Mouse (Mus musculus): ENCODE measurements around the gene Cd47. TPM values are rescaled to one million over a fixed set of nuclear protein-coding genes. Genes with fewer than 3 reads are reported as not detected.

Cd47 gene
- polyA plus RNA-seq, 1 experiment from 2014 or later = 97.9 TPM

DNA sequence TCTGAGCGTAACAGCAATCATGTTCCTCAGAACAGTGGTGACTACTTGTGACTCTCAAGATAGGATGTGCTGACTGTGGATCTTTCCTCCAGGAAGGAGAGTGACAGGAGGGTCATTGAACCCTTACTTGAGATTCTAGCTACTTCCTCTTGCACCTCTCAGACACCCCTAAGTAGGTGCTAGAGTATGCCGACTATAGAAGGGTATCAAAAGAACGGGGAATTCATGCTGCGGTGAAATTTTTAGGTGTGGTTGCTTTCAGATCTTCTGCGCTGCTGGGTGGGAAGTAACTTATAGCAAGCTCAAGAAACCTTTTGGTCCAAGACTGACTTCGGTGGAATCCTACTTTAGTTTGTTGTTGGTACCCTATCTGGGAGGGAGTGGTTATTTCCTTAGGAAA, 53.9 kb downstream of the Cd47 start:
- DNase-seq (ENCODE audit: low spot score) (no peak), ATAC-seq (no peak)
- Histone ChIP-seq H3K27ac (ENCODE audit: low read depth, low read length) (no peak overlapping the region), H3K4me2 (ENCODE audit: low read length) (no peak overlapping the region), H3K9me3 (replicated peaks; ENCODE audit: control insufficient read depth, low read length) (no peaks in the 10 kb centered on the region), H3K9ac (ENCODE audit: low read length) (no peak overlapping the region), H3K27me3 (replicated peaks; ENCODE audit: control insufficient read depth, insufficient read depth, low read length) (no peaks in the 10 kb centered on the region), H3K4me1 (ENCODE audit: control insufficient read depth, insufficient read depth, low read length) (peaks cover 7% of the 10 kb centered on the region; the same call in 1 of the 2 replicates), H3K36me3 (ENCODE audit: control insufficient read depth, insufficient read depth, low read length) (no peaks in the 10 kb centered on the region), H3K4me3 (ENCODE audit: low read depth, low read length) (no peak overlapping the region)
- WGBS = 95% methylated on average over 6 of the region's 6 CpGs

DNA sequence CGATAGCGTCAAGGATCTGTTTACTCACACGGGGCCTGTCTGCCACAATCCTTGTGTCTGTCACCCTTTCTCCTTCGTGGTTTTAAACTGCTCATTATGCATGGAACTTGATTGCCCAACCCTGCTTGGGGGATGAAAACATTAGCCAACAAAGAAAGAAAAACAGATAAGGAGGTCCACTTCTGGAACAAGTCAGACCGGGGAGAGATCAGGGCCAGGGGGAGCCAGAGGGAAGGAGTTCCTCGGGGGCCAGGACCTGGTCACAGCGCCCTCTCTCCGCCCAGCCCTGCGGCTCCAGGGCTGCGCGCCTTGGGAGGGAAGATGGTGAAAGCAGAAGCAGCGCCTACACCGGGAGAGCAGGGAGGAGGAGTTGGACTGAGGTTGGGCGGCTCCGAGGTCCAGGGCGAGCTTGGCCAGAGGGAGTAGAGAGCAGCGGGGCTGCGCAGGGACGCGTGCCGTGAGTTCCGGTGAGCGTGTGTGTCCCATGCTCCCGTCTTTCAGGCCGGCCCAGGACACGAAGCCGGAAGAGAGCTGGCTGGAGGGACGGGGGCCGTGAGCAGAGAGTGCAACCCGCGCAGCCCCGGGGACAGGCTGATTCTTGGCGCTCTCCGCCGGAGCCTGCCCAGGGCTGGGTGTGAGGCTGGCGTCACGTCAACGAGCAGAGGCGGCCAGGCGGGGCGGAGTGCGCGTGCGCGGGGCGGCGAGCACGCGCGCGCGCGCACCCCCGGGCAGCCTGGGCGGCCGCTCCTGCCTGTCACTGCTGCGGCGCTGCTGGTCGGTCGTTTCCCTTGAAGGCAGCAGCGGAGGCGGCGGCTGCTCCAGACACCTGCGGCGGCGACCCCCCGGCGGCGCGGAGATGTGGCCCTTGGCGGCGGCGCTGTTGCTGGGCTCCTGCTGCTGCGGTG, 54.9 kb downstream of the Cd47 start:
- peak overlapping the region; percentile 55 for H3K4me2 ChIP-seq (ENCODE audit: low read length)
- under 1% methylated on average over 51 of the region's 74 CpGs for WGBS
- ATAC-seq = peak; percentile 94
- peak overlapping the region; percentile 93 for H3K9ac ChIP-seq (ENCODE audit: low read length)
- H3K36me3 ChIP-seq (ENCODE audit: control insufficient read depth, insufficient read depth, low read length) = no peaks in the 10 kb centered on the region
- H3K4me3 ChIP-seq (ENCODE audit: low read depth, low read length) = peak overlapping the region; percentile 89
- no peaks in the 10 kb centered on the region for H3K9me3 ChIP-seq (replicated peaks; ENCODE audit: control insufficient read depth, low read length)
- H3K4me1 ChIP-seq (ENCODE audit: control insufficient read depth, insufficient read depth, low read length) = peaks cover 7% of the 10 kb centered on the region; the same call in 1 of the 2 replicates
- H3K27me3 ChIP-seq (replicated peaks; ENCODE audit: control insufficient read depth, insufficient read depth, low read length) = no peaks in the 10 kb centered on the region
- peak overlapping the region; percentile 98 for H3K27ac ChIP-seq (ENCODE audit: low read depth, low read length)
- DNase-seq (ENCODE audit: low spot score) = peak; percentile 90

DNA sequence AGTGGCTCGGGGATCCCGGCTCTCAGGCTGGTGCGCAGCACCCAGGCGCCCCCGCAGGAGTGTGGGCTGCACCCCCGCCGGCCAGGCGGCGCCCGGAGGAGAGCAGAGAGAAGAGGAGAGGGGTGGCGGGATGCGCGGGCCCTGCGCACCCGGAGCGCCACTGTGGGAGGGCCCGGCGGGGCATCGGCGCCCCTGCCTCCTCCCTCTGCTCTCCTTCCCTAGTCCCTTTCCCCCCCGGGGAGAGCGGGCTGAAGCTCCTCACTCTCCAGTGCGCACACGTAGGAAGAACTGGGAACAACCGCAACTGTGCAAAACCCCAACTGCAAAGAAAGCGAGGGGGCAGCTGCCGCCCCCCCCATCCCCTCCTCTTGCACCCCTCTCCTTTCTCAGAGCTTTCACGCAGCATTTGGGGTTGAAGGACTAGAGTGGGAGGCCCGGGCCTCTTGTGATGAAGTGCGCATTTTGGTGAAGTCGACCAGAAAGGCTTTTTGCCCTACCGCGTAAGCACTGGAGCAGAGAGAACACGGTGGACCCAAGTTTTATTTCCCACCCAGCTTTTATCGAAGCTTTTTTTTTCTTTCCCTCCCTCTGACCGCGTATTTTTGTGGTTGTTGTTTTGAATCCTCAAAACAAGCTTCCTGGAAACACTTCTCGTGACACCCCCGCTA, 55.6 kb downstream of the Cd47 start:
- Histone ChIP-seq H3K9me3 (replicated peaks; ENCODE audit: control insufficient read depth, low read length) (no peaks in the 10 kb centered on the region), H3K36me3 (ENCODE audit: control insufficient read depth, insufficient read depth, low read length) (no peaks in the 10 kb centered on the region), H3K4me2 (ENCODE audit: low read length) (peak overlapping the region; percentile 55), H3K27me3 (replicated peaks; ENCODE audit: control insufficient read depth, insufficient read depth, low read length) (no peaks in the 10 kb centered on the region), H3K9ac (ENCODE audit: low read length) (peak overlapping the region; percentile 93), H3K4me3 (ENCODE audit: low read depth, low read length) (peak overlapping the region; percentile 89), H3K4me1 (ENCODE audit: control insufficient read depth, insufficient read depth, low read length) (peaks cover 7% of the 10 kb centered on the region; the same call in 1 of the 2 replicates), H3K27ac (ENCODE audit: low read depth, low read length) (peak overlapping the region; percentile 98)
- ATAC-seq = peak; percentile 84
- WGBS = under 1% methylated on average over 27 of the region's 39 CpGs
- DNase-seq (ENCODE audit: low spot score) = peak; percentile 77

DNA sequence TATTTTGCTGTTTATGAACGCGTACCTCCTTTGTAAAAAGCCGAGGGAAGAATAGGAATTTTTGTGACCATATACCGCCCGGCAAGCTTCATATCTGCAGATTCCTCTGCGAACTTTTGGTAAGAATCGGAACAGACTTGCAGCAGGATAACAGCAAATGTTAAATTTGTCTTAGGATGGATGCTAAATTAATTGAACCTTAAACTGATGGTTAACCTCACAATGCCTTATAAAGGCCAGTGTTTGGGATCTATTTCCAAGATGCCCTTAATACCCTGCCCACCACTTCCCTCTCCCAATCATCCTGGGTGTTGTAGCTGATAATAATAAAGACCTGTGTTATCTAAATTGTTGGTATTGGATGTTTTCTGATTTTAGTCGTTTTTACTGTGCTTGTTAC, 56.3 kb downstream of the Cd47 start:
- Histone ChIP-seq H3K4me3 (ENCODE audit: low read depth, low read length) (peak overlapping the region; percentile 89), H3K27me3 (replicated peaks; ENCODE audit: control insufficient read depth, insufficient read depth, low read length) (no peaks in the 10 kb centered on the region), H3K36me3 (ENCODE audit: control insufficient read depth, insufficient read depth, low read length) (no peaks in the 10 kb centered on the region), H3K27ac (ENCODE audit: low read depth, low read length) (no peak overlapping the region; the same call in 1 of the 2 replicates), H3K4me1 (ENCODE audit: control insufficient read depth, insufficient read depth, low read length) (peaks cover 7% of the 10 kb centered on the region; the same call in 1 of the 2 replicates), H3K9me3 (replicated peaks; ENCODE audit: control insufficient read depth, low read length) (no peaks in the 10 kb centered on the region), H3K4me2 (ENCODE audit: low read length) (peak overlapping the region; percentile 55), H3K9ac (ENCODE audit: low read length) (peak overlapping the region; percentile 93)
- ATAC-seq = no peak
- DNase-seq (ENCODE audit: low spot score) = peak; percentile 15
- 13% methylated on average over 8 of the region's 8 CpGs for WGBS

DNA sequence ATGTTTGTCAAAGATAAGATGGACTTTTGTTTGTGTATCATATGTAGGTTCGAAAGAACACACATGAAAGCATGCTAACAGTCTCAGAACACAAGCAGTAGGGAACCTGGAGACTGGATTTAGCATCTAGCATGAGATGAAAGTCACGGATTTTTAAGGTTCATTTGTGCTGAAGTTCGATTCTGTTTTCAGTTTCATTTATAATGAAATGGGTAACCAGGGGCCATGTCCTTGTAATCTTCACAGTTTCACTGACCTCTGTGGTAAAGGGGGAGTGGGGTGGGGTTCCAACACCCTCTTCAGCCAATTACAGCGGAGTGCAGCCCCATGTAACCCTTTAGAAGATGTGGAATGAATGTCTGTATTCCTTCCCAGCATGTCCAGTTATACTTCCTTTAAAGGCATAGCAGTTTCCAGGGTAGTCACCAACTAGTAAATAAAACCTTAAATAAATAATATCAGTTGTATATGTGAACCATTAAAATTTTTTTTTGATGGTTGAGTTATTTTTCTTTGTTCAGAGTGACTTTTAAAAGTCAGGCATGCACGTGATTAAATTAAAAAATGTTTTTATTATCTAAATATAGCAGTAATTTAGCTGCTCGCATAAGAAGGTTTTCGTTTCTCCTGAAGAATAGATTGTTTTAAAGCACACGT, 57.3 kb downstream of the Cd47 start:
- Histone ChIP-seq H3K27me3 (replicated peaks; ENCODE audit: control insufficient read depth, insufficient read depth, low read length) (no peaks in the 10 kb centered on the region), H3K27ac (ENCODE audit: low read depth, low read length) (peak overlapping the region; percentile 48; the same call in 1 of the 2 replicates), H3K9me3 (replicated peaks; ENCODE audit: control insufficient read depth, low read length) (no peaks in the 10 kb centered on the region), H3K36me3 (ENCODE audit: control insufficient read depth, insufficient read depth, low read length) (no peaks in the 10 kb centered on the region), H3K9ac (ENCODE audit: low read length) (peak overlapping the region; percentile 58; the same call in 1 of the 2 replicates), H3K4me2 (ENCODE audit: low read length) (peak overlapping the region; percentile 55), H3K4me3 (ENCODE audit: low read depth, low read length) (peak overlapping the region; percentile 89), H3K4me1 (ENCODE audit: control insufficient read depth, insufficient read depth, low read length) (peaks cover 7% of the 10 kb centered on the region; the same call in 1 of the 2 replicates)
- ATAC-seq (no peak), DNase-seq (ENCODE audit: low spot score) (peak; percentile 14)
- WGBS = 53% methylated on average over 8 of the region's 8 CpGs

DNA sequence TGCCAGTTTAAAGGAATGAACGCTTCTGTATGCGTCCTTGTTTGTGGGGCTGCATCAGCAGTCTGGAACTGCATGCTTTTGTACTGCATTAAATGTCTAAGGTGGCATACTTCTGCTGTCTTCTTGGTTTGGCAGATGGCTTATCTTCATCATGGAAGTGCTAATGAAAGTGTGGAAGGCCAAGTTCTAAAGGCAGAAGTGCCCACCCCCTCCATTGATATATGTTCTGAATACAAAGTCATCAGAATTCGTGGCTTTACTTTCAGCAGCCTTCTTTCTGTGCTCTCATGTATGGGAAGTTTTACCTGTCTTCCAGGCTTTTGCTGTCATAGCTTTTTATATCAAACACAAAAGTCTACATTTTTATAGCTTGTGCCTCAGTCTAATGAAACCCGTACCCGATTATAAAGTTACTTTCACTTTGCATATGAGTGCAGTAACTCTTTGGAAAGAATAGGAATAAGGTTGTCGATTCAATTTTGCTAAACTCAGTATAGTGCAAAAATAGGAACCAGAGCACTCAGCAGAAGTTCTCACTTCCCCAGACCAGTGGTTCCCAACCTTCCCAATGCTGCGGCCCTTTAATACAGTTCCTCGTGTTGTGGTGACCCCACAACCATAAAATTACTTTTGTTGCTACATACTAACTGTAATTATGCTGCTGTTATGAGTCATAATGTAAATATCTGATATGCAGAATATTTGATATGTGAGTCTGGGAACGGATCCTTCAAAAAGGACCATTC, 58.0 kb downstream of the Cd47 start:
- WGBS = 77% methylated on average over 9 of the region's 9 CpGs
- no peak for DNase-seq (ENCODE audit: low spot score)

DNA sequence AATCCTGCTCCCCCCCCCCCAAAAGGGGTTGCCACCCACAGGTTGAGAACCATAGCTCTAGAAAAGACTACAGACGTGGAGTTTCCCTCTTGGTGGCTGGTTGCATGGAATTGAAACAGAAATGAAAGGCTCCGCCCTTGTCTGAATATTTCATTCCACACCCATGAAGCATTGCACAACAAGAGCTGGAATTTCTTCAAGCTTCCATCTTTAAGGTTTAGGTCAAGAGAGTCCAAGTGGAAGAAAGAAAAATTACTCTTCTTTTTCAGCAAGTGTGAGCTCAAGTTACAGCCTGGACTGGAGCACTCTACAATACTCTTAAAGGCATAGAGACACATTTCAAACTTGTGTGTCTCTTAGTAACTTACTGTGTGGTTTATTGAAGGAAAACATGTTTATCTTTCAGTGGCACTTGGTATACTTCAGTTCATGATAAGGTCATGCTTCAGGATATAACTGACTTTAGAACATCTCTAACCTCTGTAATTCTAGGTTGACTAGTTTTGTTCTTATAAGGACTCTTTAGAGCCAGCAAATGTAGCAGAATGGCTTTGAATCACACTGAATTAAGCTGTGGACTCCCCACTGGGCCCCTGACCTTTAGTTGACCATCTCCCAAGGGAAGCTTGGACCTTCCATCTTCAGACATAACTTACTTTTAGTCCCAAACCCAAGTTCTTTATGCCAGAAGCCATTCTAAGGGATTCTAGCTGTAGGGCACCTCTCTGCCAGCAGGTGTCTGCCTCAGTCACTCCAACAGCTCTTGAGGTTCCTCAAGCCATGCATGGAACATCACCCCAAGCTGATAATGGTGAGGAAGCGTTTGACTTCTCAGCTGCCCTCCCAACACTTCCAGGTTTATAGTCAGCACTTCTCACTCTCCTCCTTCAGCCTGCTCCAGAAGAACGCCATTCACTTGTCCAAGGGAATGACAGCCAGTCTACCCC, 58.8 kb downstream of the Cd47 start:
- Histone ChIP-seq H3K9ac (ENCODE audit: low read length) (no peak overlapping the region), H3K4me1 (ENCODE audit: control insufficient read depth, insufficient read depth, low read length) (peaks cover 7% of the 10 kb centered on the region; the same call in 1 of the 2 replicates), H3K4me3 (ENCODE audit: low read depth, low read length) (no peak overlapping the region), H3K4me2 (ENCODE audit: low read length) (0 out of 2 replicates have a peak overlapping the region, but pooled peaks have one; percentile 55), H3K9me3 (replicated peaks; ENCODE audit: control insufficient read depth, low read length) (no peaks in the 10 kb centered on the region), H3K36me3 (ENCODE audit: control insufficient read depth, insufficient read depth, low read length) (no peaks in the 10 kb centered on the region), H3K27ac (ENCODE audit: low read depth, low read length) (no peak overlapping the region), H3K27me3 (replicated peaks; ENCODE audit: control insufficient read depth, insufficient read depth, low read length) (no peaks in the 10 kb centered on the region)
- DNase-seq (ENCODE audit: low spot score) (no peak), ATAC-seq (no peak)
- WGBS = 83% methylated on average over 4 of the region's 4 CpGs

More for the DNA sequence above, 58.0 kb downstream of the Cd47 start:
- Histone ChIP-seq H3K9me3 (replicated peaks; ENCODE audit: control insufficient read depth, low read length) (no peaks in the 10 kb centered on the region), H3K9ac (ENCODE audit: low read length) (peak overlapping the region; percentile 45; the same call in 1 of the 2 replicates), H3K27ac (ENCODE audit: low read depth, low read length) (peak overlapping the region; percentile 48; the same call in 1 of the 2 replicates), H3K36me3 (ENCODE audit: control insufficient read depth, insufficient read depth, low read length) (no peaks in the 10 kb centered on the region), H3K4me2 (ENCODE audit: low read length) (peak overlapping the region; percentile 55), H3K4me1 (ENCODE audit: control insufficient read depth, insufficient read depth, low read length) (peaks cover 7% of the 10 kb centered on the region; the same call in 1 of the 2 replicates), H3K4me3 (ENCODE audit: low read depth, low read length) (no peak overlapping the region), H3K27me3 (replicated peaks; ENCODE audit: control insufficient read depth, insufficient read depth, low read length) (no peaks in the 10 kb centered on the region)
- ATAC-seq = no peak

Measured in forebrain, embryonic 14.5 days (tissue).